Mouse (Mus musculus) bone marrow macrophage, adult 2 months (primary cell): ENCODE measurements around the gene Zcchc9.

Experiments used
- CTCF ChIP-seq: IDR thresholded peaks from 2 replicates; pipeline ENCODE4 v1.5.1; 2012; ENCODE audit warnings: low read depth, mild to moderate bottlenecking, low read length, moderate library complexity
- POLR2A ChIP-seq: IDR thresholded peaks from 2 replicates; pipeline ENCODE4 v1.6.1; 2012; ENCODE audit warnings: mild to moderate bottlenecking, low read depth, low read length, borderline replicate concordance

DNA sequence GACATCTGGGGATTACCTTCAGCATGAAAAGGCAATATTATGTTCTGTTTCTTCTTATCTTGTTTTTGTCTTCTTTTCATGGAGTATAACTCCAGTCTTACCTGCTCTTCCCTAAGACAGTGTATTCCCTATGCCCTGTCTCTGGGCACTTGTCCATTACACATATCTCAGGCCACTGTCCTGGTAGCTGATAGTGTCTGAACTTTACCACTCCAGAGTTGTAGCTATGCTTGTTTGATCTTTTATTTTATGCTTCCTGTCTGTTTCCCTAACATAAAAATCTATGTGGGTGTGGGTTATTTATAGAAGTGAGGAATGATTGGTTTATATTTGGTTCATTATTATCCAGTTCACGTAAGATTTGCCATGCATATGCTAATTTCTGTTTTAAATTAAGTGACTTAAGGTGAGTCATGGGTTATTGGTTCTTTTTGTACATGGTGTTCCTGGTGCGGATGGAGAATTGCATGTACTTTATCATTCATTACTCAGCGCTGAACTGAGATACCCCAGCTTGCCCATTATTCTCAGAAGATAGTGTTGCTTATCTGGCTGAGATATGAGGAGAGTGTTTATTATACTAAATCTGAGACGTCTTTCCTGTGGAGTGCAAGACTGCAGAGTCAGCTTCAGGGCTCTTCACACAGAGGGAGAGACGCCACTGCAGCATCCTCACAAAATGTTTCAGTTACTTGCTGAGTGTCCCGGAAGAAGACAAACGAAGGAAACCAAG is 49.0 kb downstream of the Zcchc9 start:
- TF ChIP-seq POLR2A (no peak), CTCF (no peak)
